Mouse (Mus musculus): ENCODE results near the gene Mgat4b. TPM values are rescaled to one million over a fixed set of nuclear protein-coding genes. Genes with fewer than 3 reads are reported as not detected.

Mgat4b gene
- total RNA-seq, 1 experiment from 2014 or later, result 16.4 TPM

- no peak for ATAC-seq (replicated peaks; ENCODE audit: low read depth, poor library complexity, severe bottlenecking)
Measured at GRCm38 (mm10) chr11:50277706-50278105, 67.0 kb downstream of the Mgat4b start.

GRCm38 (mm10) chr11:50279005-50279404 is 68.3 kb downstream of the Mgat4b start:
- ATAC-seq (replicated peaks; ENCODE audit: low read depth, poor library complexity, severe bottlenecking), result no peak

- peak; percentile 79 for ATAC-seq (replicated peaks; ENCODE audit: low read depth, poor library complexity, severe bottlenecking)
Measured at GRCm38 (mm10) chr11:50280053-50280452, 69.4 kb downstream of the Mgat4b start.

Other genes with a start within 250 kb of the Mgat4b start
- 226 and 240 TPM in 2 replicates for gene Rnf130, start 185.5 kb upstream of the Mgat4b start, total RNA-seq (2017)
- 55.6 and 56.0 TPM in 2 replicates for gene Tbc1d9b, start 79.5 kb upstream of the Mgat4b start, total RNA-seq (2017)
- 9.1 and 11.9 TPM in 2 replicates for gene Mrnip, start 36.4 kb upstream of the Mgat4b start, total RNA-seq (2017)
- 246 and 349 TPM in 2 replicates for gene Sqstm1, start 63 bp upstream of the Mgat4b start, total RNA-seq (2017)
- gene Ltc4s, start 27.7 kb downstream of the Mgat4b start, total RNA-seq (2017), result 3.6 and 5.0 TPM in 2 replicates
- gene Maml1, start 81.4 kb downstream of the Mgat4b start, total RNA-seq (2017), result 6.4 and 9.0 TPM in 2 replicates
- 1,004 and 1,241 TPM in 2 replicates for gene Canx, start 114.8 kb downstream of the Mgat4b start, total RNA-seq (2017)
- not detected in 2 replicates for gene Cby3, start 143.6 kb downstream of the Mgat4b start, total RNA-seq (2017)
- 987 and 1,045 TPM in 2 replicates for gene Hnrnph1, start 166.1 kb downstream of the Mgat4b start, total RNA-seq (2017)
- 39.4 and 39.7 TPM in 2 replicates for gene Rufy1, start 220.2 kb downstream of the Mgat4b start, total RNA-seq (2017)

Data from common myeloid progenitor, adult 5-6 weeks (primary cell).